Mouse (Mus musculus) retina, postnatal 1 day (tissue): ENCODE measurements around the gene Nat14.

Experiments
- DNase-seq: peaks from one replicate; pipeline ENCODE4 v3.0.0-alpha.2; 2012

Gene Nat14

DNA sequence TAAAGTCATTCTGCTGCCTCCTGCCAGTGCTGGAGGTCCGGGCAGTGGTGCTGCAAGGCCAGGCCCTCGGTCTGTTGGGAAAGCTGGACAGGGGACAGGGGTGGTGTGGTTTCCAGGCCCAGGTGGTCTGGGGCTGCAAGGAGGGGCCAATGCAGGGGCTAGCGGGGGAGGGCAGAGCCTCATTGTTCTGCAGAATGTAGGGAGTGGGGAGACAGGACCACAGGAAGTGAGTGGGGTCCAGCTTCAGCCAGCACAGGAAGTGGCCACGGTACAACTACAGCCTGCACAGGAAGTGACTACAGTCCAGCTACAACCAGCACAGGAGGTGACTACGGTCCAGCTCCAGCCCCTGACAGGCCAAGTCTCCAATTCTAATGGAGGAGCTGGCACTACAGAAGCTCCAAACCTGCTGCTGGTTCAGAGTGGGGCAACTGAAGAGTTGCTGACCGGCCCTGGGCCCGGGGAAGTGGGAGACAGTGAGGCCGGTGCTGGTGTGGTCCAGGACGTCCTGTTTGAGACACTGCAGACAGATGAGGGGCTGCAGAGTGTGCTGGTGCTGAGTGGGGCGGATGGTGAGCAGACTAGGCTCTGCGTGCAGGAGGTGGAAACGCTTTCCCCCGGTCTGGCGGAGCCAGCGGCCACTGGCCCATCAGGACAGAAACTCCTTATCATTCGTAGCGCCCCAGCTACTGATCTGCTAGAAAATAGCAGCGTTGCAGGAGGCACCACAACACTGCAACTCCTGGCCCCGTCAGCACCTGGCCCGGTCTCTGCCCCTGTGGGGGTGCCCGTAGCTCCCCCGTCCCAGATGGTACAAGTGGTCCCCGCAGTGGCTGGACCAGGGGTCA is 628 bp upstream of the Nat14 start:
- DNase-seq = no peak

DNA sequence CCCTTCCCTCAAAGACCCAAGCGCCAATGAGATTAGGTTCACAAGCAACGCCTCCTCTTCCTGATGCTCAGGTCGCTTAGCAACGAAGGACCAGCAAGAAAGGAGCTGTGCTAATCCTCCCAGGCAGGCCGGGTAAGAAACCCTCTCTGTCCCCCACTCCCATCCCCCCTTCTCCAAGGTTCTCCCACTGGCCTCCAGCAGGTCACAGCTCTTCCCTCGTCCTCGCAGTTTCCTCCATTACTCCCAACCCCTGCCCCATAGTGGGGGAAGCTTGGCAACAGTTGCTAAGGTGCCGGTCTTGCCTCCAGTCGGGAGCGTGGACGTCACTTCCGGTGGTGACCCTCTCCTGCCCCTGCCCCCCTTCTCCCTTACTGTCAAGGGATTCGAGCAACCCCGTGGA is 680 bp downstream of the Nat14 start:
- peak; percentile 96 for DNase-seq

DNA sequence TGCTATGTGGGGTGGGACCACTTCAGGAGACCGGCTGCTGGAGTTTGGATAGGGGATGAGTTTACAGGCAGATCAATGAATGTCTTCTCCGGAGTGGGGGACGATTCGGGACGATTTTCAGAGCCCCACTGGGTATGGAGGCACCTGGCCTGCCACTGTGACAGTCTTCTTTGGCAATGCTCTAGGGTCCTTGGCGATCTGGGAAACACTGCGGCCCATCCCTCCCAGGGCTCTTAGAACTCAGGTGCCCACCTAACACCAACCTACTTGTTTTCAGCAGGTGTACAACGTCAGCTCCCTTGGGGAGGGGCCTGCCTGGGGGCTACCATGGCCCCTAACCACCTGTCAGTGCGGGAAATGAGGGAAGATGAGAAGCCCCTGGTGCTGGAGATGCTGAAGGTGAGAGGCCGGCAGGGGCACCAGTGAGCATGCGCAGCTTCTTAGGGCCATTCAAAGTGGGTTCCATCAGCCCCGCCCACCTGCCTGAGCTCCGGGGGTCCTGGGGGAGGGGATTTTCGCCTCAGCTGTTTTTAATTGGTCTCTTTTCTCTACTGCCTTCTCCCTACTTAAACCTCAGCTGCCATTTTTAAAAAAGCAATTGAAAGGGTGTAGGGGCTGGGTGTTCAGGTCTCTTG is 1.2 kb downstream of the Nat14 start:
- peak; percentile 88 for DNase-seq

DNA sequence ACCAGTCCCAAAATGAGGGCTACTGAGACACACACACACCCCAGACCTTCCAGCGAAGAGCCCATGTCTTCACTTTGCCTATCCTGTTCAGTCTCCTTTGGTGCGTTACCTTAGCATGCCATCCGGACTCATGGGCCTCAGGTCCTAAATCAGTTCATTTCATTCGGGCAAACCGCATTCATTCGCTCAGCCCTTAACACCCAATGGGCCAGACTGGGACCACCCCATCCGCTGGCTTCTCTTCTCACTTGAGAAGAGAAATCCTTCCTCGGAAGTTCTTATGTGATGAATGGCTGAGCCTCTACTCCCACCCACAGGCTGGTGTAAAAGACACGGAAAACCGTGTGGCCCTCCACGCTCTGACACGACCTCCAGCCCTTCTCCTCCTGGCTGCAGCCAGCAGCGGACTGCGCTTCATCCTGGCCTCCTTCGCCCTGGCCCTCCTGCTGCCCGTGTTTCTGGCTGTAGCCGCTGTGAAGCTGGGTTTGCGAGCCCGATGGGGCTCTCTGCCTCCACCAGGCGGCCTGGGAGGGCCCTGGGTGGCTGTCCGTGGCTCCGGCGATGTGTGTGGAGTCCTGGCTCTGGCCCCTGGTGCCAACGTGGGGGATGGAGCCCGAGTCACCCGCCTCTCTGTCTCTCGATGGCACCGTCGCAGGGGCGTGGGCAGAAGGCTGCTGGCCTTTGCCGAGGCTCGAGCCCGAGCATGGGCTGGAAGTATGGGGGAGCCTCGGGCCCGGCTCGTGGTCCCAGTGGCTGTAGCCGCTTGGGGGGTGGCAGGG is 1.9 kb downstream of the Nat14 start:
- peak; percentile 67 for DNase-seq

DNA sequence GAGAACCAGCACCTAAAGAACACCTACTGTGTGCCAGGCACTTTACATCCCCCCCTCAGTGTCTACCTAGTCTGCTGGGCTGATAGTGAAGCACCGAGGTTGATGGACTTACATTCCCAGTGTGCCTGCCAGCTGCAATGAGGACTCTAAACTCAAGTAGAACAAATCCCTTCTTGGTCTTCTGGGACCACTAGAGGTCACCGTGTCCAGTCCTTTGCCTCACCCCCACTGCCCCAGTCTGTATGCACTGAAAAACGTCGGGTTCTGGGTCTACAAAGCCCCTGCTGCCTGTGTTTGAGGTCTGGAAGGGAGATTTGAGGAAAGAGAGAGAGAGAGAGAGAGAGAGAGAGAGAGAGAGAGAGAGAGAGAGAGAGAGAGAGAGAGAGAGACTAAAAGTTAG is 2.7 kb downstream of the Nat14 start:
- peak; percentile 49 for DNase-seq

DNA sequence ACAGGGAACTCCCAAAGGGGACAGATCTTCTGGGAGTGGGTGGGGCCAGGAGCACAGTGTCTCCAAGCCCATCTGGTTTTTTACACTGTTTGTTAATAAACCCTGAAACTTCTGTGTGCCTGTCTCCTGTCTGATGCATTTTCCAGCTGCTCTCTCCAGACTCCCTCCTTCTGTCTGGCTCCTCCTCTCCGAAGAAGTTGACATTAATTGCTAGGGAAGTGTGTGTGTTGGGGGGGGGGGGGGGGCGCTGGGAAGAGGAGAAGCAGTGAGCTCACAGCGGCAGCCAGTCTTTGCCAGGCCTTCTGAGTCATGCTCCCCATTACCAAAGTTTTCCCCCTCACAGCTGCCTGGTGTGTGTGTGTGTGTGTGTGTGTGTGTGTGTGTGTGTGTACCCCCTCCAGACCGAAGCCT is 3.1 kb downstream of the Nat14 start:
- DNase-seq = peak; percentile 70

DNA sequence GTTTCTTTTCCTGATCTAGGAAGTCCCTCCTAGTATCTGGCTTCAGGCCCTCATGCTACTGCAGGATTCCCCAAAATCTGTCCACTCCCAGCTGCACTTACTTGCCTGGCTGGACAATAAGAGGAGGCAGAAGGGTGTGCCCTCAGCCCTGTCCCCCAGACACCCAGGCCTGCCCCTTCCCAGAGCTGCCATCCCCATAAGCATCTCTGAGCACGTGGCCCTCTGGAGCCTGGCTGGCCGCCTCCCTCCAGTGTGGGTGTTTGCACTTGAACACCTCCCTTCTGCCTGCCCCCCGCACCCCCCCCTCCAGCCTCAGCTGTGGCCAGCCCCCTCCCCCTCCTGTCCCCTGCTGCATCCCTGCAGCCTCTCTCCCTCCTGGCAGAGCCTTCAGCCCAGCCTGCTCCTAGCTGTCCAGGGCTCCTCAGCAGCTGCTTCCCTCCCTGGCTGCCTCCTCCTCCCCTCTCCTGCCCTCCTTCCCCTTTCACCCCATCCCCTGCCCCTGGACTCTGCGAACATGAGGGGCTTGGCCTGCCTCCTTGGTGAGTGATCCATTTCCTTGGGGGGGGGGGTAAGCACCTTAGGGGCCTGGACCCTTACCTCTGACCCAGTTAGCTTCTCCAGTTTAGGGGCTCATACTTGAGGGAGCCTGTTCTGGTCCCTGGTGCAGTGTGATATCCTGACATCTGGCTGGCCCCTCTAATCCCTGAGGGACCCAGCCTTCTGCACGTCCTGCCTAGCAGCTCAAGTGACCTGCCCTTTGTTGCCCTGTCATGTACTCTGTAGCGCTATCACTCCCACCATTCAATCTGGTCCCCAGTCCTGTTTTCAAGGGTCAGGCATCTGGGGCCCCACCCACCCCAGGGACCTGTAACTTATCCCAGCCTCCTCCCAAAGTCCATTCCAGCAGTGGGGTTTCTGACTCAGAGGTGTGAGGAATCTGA is 3.9 kb downstream of the Nat14 start, which contains the start of gene Ssc5d:
Ssc5d (plus strand) TSS at position 345 of the 941 bp plus-strand sequence.
- DNase-seq = peak; percentile 77

DNA sequence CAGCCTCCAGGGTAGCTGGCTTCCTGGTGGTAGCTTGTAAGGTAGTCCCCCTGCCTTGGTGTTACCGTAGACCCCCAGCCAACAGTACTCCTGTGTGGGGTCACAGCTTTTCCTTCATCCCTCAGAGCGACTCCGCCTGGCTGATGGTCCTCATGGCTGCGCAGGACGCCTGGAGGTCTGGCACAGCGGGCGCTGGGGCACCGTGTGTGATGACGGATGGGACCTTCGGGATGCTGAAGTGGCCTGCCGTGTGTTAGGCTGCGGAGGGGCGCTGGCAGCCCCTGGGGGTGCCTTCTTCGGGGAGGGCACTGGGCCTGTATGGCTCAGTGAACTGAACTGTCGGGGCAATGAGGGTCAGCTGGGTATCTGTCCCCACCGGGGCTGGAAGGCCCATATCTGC is 5.0 kb downstream of the Nat14 start:
- DNase-seq = no peak

DNA sequence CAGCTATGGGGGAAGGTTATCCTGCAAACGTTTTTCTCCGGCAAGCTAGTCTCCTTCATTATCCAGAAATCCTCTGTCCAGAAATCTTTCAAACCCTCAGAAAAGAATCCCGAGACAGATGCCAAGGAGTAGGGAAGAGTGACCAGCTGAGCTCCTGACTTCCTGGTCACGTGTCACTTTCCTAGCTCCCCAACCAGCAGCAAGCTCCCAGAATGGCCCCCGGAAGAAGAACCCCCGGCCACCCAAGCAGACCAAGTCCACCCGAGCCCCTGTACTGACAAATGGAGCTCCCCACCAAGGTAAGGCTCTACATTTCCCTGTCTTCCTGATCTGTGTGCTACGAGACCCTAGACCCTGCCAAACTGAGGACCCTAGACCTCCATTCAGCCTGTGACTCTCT is 5.9 kb downstream of the Nat14 start:
- DNase-seq = no peak

DNA sequence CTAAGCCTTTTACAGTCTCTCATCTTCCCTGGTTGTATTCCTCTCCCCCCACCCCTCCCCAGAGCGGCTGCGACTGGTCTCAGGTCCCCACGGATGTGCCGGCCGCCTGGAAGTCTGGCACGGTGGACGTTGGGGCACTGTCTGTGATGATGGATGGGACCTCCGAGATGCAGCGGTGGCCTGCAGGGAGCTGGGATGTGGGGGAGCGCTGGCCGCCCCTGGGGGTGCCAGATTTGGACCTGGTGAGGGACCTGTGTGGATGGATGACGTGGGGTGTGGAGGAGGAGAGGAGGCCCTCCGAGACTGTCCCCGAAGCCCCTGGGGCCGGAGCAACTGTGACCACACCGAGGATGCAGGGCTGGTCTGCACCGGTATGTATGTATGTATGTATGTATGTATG is 6.5 kb downstream of the Nat14 start:
- no peak for DNase-seq

DNA sequence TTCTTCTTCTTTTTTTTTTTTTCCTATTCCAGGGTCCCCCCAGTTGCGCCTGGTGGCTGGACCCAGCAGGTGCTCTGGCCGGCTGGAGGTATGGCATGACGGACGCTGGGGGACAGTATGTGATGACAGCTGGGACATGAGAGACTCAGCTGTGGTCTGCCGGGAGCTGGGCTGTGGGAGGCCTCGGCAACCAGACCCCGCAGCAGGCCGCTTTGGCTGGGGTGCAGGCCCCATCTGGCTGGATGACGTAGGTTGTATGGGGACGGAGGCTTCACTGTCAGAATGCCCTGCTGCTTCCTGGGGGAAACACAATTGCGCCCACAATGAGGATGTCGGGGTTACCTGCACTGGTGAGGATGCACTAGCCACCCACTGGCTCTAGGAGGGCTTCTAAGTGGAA is 11.3 kb downstream of the Nat14 start:
- DNase-seq = no peak

DNA sequence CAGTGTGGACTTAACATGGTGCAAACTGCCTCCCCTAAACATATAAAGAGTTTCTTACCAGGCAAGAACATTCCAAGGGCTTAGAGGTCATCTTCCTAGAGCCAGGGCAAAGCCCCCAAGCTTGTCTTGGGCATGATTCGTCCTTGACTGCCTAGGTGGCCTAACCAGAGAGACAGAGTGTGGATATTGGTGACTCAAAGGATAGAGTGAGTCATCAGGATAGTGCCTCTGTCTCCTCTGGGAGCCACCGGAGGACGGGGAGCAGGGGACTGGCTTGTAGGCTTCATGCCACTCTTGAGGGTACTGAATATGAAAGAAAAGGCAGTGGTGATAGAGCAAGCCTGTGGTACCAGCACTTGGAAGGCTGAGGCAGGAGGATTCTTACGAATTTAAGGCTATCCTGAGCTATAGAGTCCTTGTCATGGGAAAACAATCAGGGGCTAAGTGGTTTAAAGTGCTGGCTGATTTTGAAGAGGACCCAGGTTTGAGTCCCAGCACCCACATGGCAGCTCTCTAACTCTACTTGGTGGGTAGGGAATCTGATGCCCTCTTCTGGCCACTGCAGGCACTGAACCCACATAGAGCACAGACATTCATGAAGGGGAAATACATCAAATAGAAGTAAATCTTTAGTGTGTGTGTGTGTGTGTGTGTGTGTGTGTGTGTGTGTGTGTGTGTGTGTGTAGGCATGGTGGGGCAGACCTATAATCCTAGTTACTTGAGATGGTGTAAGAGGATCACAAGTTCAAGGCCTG is 12.5 kb downstream of the Nat14 start:
- no peak for DNase-seq

DNA sequence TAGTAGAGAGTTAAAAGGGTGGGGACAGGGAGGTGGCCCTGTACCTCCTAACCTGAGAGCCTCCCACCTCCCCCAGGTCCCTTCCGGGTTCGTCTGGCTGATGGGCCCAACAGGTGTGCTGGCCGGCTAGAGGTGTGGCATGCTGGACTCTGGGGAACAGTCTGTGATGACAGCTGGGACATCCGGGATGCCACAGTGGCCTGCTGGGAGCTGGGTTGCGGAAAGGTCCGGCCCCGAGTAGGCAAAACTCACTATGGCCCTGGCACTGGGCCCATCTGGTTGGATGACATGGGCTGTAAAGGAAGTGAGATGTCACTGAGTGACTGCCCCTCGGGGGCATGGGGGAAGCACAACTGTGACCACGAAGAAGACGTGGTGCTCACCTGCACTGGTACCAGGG is 15.0 kb downstream of the Nat14 start:
- DNase-seq = no peak

DNA sequence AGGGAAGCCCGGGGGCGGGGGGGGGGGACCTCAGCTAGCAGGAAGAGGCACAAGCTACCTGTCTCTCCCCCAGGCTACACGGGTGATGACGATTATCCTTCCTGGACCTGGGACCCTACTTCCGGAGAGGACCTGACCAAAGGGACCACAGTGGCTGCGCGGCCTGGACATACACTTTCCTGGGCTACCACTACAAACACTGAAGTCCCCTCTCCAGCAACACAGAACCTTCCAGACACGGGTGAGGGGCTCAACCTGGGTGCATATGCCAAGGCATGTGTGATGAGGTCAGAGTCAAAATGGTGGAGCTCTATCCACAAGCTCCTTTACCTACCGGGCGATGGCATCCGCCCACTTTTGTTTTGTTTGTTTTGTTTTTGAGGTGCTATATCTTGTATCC is 15.6 kb downstream of the Nat14 start:
- DNase-seq = no peak

DNA sequence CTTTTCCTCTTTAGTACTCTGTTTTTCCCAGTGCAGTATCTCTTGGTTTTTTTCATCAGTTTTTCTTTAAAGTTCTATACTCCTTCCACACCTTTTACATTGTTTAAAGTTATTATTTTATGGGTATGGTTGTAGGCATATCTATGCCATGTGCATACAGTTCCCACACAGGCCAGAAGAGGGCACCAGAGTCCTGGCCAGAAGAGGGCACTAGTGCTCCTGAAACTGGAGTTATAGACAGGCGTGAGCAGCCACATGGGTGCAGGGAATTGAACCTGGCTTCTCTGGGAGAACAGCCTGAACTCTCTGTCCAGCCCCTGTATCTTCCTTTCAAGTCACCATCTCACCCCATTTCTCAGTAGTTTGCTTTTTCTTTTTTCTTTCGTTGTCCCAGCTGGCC is 16.6 kb downstream of the Nat14 start:
- DNase-seq = peak; percentile 72

DNA sequence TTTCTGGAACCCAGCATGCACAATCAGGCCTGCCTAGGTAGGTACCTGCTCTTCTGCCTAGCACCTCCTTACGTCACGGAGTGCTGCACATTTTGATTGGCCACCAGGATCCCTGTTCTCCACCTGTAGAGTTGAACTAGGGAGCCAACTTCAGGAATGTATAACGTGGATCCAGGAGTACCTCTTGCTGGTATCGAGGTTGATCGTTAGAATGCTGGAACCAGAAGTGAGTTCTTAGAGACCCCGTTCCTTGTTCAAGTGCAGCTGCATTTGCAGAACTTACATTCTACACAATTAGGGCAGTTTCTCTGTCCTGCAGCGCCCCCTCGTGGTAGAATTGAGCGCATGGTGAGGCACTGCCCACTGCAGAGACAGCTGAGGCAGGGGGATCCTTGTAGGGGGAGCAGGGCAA is 18.2 kb downstream of the Nat14 start:
- peak; percentile 86 for DNase-seq

DNA sequence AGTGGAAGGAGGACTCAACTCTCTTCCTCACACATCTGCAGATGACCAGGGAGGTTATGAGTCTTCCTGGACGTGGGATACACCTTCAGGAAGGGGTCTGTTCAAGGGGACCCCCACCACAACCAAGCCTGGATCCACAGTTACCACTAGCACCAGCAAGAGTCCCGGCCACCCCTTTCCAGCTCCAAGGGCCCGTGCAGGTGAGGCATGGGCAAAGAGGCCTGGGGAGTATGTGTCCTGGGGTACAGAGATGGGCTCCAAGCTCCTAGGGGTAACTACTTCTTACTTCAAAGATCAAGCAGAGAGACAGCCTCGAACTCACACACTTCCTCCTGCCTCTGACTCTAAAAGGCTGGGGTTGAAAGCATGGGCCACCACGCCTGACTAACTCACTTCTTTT is 20.8 kb downstream of the Nat14 start:
- DNase-seq = no peak

DNA sequence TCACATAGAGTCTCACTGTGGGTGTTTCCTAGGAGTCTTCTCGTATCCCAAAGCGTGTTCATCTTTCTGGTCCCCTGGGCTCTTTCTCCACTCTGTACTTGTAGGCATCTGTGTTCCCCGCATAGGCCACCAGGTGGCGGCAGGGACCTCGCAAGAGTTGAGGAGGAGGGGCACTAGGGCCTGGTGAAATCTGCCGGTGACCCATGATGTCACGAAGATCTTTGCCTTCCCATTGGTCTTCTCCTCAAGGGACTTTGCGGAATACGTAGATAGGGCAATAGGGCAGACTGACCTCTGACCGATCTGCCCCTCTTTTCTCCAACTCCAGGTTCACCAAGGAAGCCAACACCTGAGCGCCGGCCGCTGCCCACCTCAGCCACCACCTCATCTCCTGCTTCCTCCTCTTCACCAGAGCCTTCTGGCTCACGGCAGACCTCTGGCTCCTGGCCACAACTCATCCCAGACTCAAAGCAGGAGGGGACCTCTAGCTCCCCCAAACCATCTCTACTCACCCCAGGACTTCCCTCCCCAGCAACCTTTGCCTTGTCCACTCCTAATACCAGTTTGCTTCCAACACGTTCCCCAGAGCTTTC is 21.5 kb downstream of the Nat14 start:
- peak; percentile 94 for DNase-seq

DNA sequence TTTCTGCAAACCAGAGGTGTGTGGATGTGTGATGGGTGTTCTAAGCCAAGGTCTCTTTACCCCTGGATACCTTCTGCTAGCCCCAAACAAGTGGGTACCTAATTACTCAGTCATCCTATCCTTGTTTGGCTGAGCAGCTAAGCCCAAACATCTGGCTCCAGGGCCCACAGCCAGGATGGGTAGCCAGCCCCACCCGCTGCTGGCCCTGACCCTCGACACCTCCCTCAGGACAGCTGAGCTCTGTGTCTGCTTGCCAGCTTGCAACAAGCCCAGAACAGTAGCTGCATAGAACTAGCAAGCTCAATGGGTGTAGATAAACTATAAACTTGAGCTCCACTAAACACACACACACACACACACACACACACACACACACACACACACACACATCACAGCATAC is 26.0 kb downstream of the Nat14 start:
- no peak for DNase-seq

DNA sequence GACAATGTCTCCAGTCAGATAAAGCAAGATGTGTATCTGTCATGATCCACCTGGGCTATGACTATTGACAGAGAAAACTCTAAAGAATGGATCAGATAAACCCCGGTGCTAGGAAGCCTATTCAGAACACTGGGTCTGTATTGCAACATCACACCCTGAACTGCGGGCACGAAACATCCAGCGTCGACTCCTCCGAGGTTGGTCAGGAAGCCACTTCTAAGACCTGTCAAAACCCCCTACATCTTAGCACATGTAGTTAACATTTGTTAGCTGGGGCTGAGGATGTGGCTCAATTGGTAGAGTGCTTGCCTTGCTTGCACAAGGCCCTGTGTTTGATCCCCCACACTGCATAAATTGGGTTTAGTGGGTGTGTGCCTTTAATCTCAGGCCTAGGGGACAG is 26.6 kb downstream of the Nat14 start:
- no peak for DNase-seq
